Mouse (Mus musculus) kidney, postnatal 14 days (tissue): ENCODE data around the gene Srrd.

ENCODE experiments used
- DNase-seq: peaks from one replicate; pipeline ENCODE4 v3.0.0; 2022; ENCODE audit warnings: mixed read lengths

Srrd gene

GRCm38 (mm10) chr5:112317328-112317727, 25.5 kb downstream of the Srrd start:
- DNase-seq: peak; percentile 68

- peak; percentile 40 for DNase-seq
These were observed 26.4 kb downstream of the Srrd start for GRCm38 (mm10) chr5:112316468-112316867.

- no peak for DNase-seq
These were observed 29.5 kb downstream of the Srrd start for GRCm38 (mm10) chr5:112313222-112313885.

GRCm38 (mm10) chr5:112305842-112306241, 37.0 kb downstream of the Srrd start:
- DNase-seq: no peak

- DNase-seq: no peak
These were observed 40.5 kb downstream of the Srrd start for GRCm38 (mm10) chr5:112302310-112302709.

GRCm38 (mm10) chr5:112301694-112302093, 41.1 kb downstream of the Srrd start:
- DNase-seq: no peak

- DNase-seq: no peak
These were observed 42.0 kb downstream of the Srrd start for GRCm38 (mm10) chr5:112300721-112301308.

- no peak for DNase-seq
These were observed 42.7 kb downstream of the Srrd start for GRCm38 (mm10) chr5:112300112-112300511.

GRCm38 (mm10) chr5:112299399-112299798, 43.4 kb downstream of the Srrd start:
- no peak for DNase-seq

- peak; percentile 78 for DNase-seq
These were observed 44.4 kb downstream of the Srrd start for GRCm38 (mm10) chr5:112298226-112298988.

- no peak for DNase-seq
These were observed 45.6 kb downstream of the Srrd start for GRCm38 (mm10) chr5:112297257-112297656.

GRCm38 (mm10) chr5:112296404-112297181, 46.2 kb downstream of the Srrd start:
- DNase-seq: no peak

GRCm38 (mm10) chr5:112295564-112295963, 47.3 kb downstream of the Srrd start:
- DNase-seq: no peak

GRCm38 (mm10) chr5:112295162-112295561, 47.7 kb downstream of the Srrd start:
- no peak for DNase-seq

GRCm38 (mm10) chr5:112294696-112295095, 48.1 kb downstream of the Srrd start:
- DNase-seq: no peak

GRCm38 (mm10) chr5:112293800-112294199, 49.0 kb downstream of the Srrd start:
- DNase-seq: no peak

GRCm38 (mm10) chr5:112292343-112292980, 50.4 kb downstream of the Srrd start:
- no peak for DNase-seq

GRCm38 (mm10) chr5:112291866-112292265, 51.0 kb downstream of the Srrd start:
- DNase-seq: no peak

GRCm38 (mm10) chr5:112290536-112290880, 52.3 kb downstream of the Srrd start:
- no peak for DNase-seq

- no peak for DNase-seq
These were observed 52.9 kb downstream of the Srrd start for GRCm38 (mm10) chr5:112289819-112290535.

- DNase-seq: peak; percentile 67
These were observed 53.6 kb downstream of the Srrd start for GRCm38 (mm10) chr5:112289236-112289635.
